Mouse (Mus musculus): ENCODE measurements around the gene A630095N17Rik.

DNA sequence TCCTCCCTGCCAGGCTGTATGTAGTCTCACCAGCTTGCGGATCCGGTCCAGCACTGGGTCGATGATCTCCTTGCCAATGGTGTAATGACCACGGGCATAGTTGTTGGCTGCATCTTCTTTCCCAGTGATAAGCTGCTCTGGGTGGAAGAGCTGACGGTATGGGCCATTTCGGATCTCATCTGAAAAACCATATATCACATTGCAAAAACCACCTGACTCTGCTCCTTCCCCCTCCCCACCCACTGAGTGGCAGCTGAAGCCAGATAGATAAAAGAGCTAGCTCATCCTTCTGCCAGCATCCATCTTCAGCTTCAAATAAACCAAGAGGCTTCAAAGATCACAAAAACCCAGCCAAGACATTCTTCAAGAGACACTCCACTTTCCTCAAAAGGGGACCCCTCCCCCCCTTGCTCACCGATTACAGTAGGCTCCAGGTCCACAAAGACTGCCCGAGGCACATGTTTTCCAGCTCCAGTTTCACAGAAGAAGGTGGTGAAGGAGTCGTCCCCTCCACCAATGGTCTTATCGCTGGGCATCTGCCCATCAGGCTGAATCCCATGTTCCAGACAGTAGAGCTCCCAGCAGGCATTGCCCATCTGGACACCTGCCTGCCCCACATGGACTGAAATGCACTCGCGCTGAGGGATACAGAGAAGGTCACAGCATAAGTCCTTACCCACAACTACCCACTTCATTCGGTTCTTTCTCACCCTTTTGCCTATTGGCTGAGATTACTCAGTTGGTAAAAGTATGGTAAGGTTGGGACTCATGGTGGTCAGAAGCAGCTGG lies 14.9 kb downstream of the A630095N17Rik start:
- TF ChIP-seq CTCF (IDR thresholded peaks at IDR 0.05; ENCODE audit: insufficient read depth, low read length) (no peak), POLR2A (IDR thresholded peaks at IDR 0.05; ENCODE audit: borderline replicate concordance, extremely low read depth, low read depth, low read length) (no peak)

Data from lung, adult 2 months (tissue).